Comparison of ENCODE assay signal across 22 mouse cellular contexts in genomic region chr13:37848438-37848837, GRCm38 (mm10).
"Had no signal": no experiment of that assay in that cellular context is flagged by ENCODE, and none has a peak within 500 bp of the region (broad histone marks: within the 10 kb centered on the region; RNA-seq: fewer than 3 reads in every experiment).

No protein-coding gene starts in this region.

- H3K4me2 ChIP-seq: heart, embryonic 12.5 days; hindbrain, embryonic 12.5 days; hindbrain, embryonic 15.5 days; limb, embryonic 12.5 days; liver, embryonic 13.5 days; liver, embryonic 15.5 days had no signal

- H3K27ac ChIP-seq: heart, embryonic 10.5 days; hindbrain, embryonic 10.5 days; hindbrain, embryonic 12.5 days; hindbrain, embryonic 15.5 days; hindbrain, postnatal 0 days; left cerebral cortex, adult 2 months; limb, embryonic 10.5 days; limb, embryonic 12.5 days; liver, embryonic 13.5 days had no signal

- H3K9ac ChIP-seq: heart, embryonic 12.5 days; hindbrain, embryonic 12.5 days; hindbrain, embryonic 15.5 days; limb, embryonic 12.5 days; liver, embryonic 15.5 days had no signal

- ATAC-seq: hindbrain, postnatal 0 days had no signal

- DNase-seq: gastrocnemius, postnatal 10 days; gastrocnemius, postnatal 25 days; heart, adult 18-20 months; heart, postnatal 10 days; heart, postnatal 4 days; kidney, adult 18-20 months; kidney, adult 8-10 months; kidney, postnatal 10 days; kidney, postnatal 25 days; kidney, postnatal 4 days; layer of hippocampus, adult 9-11 months; liver, embryonic 13.5 days had no signal

- H3K9me3 ChIP-seq: heart, embryonic 10.5 days; heart, embryonic 12.5 days; hindbrain, embryonic 10.5 days; hindbrain, embryonic 12.5 days; hindbrain, embryonic 15.5 days; limb, embryonic 10.5 days; limb, embryonic 12.5 days; liver, embryonic 13.5 days; liver, embryonic 15.5 days had no signal

- H3K36me3 ChIP-seq: heart, embryonic 10.5 days; heart, embryonic 12.5 days; hindbrain, embryonic 10.5 days; hindbrain, embryonic 12.5 days; hindbrain, embryonic 15.5 days; limb, embryonic 10.5 days; limb, embryonic 12.5 days; liver, embryonic 13.5 days had no signal

- H3K4me3 ChIP-seq: heart, embryonic 10.5 days; heart, embryonic 12.5 days; hindbrain, embryonic 10.5 days; hindbrain, embryonic 12.5 days; hindbrain, embryonic 15.5 days; left cerebral cortex, adult 2 months; limb, embryonic 10.5 days; limb, embryonic 12.5 days; liver, embryonic 13.5 days; liver, embryonic 15.5 days had no signal

- H3K4me1 ChIP-seq: hindbrain, embryonic 12.5 days; hindbrain, embryonic 15.5 days had no signal

- H3K27me3 ChIP-seq: heart, embryonic 12.5 days; hindbrain, embryonic 12.5 days; hindbrain, embryonic 15.5 days; limb, embryonic 12.5 days; liver, embryonic 13.5 days; liver, embryonic 15.5 days had no signal
